8 mouse cellular contexts compared by ENCODE assay signal in the genomic region with DNA sequence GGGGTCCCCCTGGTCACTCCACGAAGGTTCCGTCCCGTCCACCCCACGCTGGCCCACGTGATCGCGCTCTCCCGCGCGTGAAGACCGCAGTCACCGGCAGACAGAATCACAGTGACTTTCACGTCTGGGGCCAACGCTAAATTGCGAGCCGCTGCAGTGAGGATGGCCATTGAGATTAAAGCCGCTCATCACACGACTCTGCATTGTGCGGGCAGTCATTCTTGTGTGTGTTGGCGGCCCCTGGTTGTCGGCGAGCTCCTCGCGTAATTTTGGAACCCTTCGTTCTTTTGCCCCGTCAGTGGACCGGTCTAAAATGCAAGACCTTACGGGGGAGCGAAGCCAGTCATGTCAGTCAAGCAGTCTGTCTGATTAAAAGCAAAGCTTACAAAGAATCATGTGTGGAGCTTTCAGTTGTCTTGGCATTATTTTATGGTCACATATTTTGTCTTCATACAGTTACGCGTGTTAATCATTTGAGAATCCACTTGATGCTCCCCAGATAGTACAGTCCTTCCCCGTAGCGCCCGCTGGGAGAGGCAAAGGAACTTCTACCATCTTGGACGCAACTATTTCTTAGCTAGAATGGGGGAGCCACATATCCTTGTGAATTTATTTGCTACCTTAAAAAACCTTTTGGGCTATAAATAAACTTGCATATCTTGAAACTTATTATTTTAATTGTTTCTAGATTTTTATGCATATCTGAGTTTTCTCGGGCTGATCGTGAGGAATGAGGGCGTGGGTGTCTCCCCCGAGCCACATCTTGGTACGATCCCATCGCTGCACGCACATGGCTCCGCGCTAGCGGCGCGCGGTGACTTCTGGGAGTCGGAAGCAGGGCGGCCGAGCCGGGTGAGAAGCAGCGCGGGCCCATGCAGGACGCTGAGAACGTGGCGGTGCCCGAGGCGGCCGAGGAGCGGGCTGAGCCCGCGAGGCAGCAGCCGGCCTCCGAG. TPM values are rescaled to one million over a fixed set of nuclear protein-coding genes. Genes with fewer than 3 reads are reported as not detected.
DNase-seq lines count a peak whose midpoint lies in the region; ATAC-seq lines count a peak whose summit lies in the region.

TSS of gene Eif3b (plus strand) at position 840 of the 953 bp plus-strand sequence.

- no peaks in the 10 kb centered on the region for H3K27me3 ChIP-seq in hindbrain, embryonic 16.5 days (replicated peaks; ENCODE audit: control insufficient read depth, insufficient read depth, low read length)

- peak within 1 kb of the TSS; percentile 95 for H3K27ac ChIP-seq in hindbrain, embryonic 16.5 days (ENCODE audit: low read depth, low read length)
- H3K27ac ChIP-seq in macrophage: peak within 1 kb of the TSS; percentile 98

- peak within 1 kb of the TSS; percentile 98 for H3K9ac ChIP-seq in hindbrain, embryonic 16.5 days (ENCODE audit: low read depth, low read length)

- H3K4me1 ChIP-seq in hindbrain, embryonic 16.5 days (ENCODE audit: control insufficient read depth, insufficient read depth, low read depth, low read length): peaks cover 25% of the 10 kb centered on the region

- no peaks in the 10 kb centered on the region for H3K9me3 ChIP-seq in hindbrain, embryonic 16.5 days (ENCODE audit: control insufficient read depth, low read length)

- H3K4me2 ChIP-seq in hindbrain, embryonic 16.5 days (ENCODE audit: low read length): peak within 1 kb of the TSS; percentile 93

- H3K36me3 ChIP-seq in hindbrain, embryonic 16.5 days (ENCODE audit: control insufficient read depth, insufficient read depth, low read length): no peaks in the 10 kb centered on the region
- H3K36me3 ChIP-seq in macrophage (ENCODE audit: inconsistent target): no peaks in the 10 kb centered on the region

- peak; percentile 76 for DNase-seq in WW6 (ENCODE audit: low read depth, low spot score)
- peak; percentile 79 to 88 for DNase-seq in cerebellum, postnatal 4 days (ENCODE audit: low spot score in 2 of 2)
- peak; percentile 87 for DNase-seq in gastrocnemius, adult 18-20 months (ENCODE audit: low spot score)
- DNase-seq in left cerebral cortex, adult 18-20 months (ENCODE audit: low spot score in 2 of 2): peak; percentile 89 to 90
- peak; percentile 89 for DNase-seq in right cerebral cortex, adult 18-20 months
- DNase-seq in urinary bladder, postnatal 10 days (ENCODE audit: low spot score): peak; percentile 63

- under 1% methylated on average over 65 of the region's 65 CpGs for WGBS in hindbrain, embryonic 16.5 days
- WGBS in macrophage (ENCODE audit: missing documents): under 1% methylated on average over 65 of the region's 65 CpGs

- H3K79me2 ChIP-seq in macrophage (ENCODE audit: inconsistent target): peaks cover 43% of the 10 kb centered on the region

- ATAC-seq in hindbrain, embryonic 16.5 days: peak; percentile 93

- peak within 1 kb of the TSS; percentile 100 for H3K4me3 ChIP-seq in hindbrain, embryonic 16.5 days (ENCODE audit: low read length)
- H3K4me3 ChIP-seq in macrophage (ENCODE audit: inconsistent target): peak within 1 kb of the TSS; percentile 92

RNA-seq across cellular contexts. Expression of gene Eif3b, which starts in this region (rescaled TPM):
- 10 to 100 TPM; 78.9 to 84.5 TPM for total RNA-seq in gastrocnemius, adult 18-20 months (2021)
- polyA plus RNA-seq in hindbrain, embryonic 16.5 days (2015; fragmentation: Nextera tagmentation; extraction: Ambion mirVana): 65.9 and 77.6 TPM in 2 replicates
- total RNA-seq in left cerebral cortex, adult 18-20 months (2021): 10 to 100 TPM; 87.1 to 93.6 TPM
- 100 to 1,000 TPM in 16 of 26 experiments, 10 to 100 TPM in 10; 32.3 to 211 (median 116) TPM for total RNA-seq in macrophage (2018; cell fraction: chromatin; rRNA removed)
- 100 to 1,000 TPM; 111 to 193 (median 155) TPM for total RNA-seq in macrophage (2018; cell fraction: cytosol; rRNA removed)
- 100 to 1,000 TPM in 13 of 26 experiments, 10 to 100 TPM in 13; 51.1 to 167 (median 99.4) TPM for total RNA-seq in macrophage (2018; cell fraction: nucleus; rRNA removed)
- 108 to 268 TPM (median 204 TPM) in 3 replicates for polyA plus RNA-seq in macrophage (2018)

Comparison
In these comparisons a context has a peak if more than half of its experiments do, and no peak if none do; other contexts are left out.
1. Peak in every context shown above with its lines: DNase-seq, ATAC-seq, H3K4me3 ChIP-seq and H3K27ac ChIP-seq.